Mouse (Mus musculus): ENCODE measurements around the gene Pcsk2. TPM values are rescaled to one million over a fixed set of nuclear protein-coding genes. Genes with fewer than 3 reads are reported as not detected.

The Pcsk2 gene
- total RNA-seq, 2 experiments from 2014 or later: 268 to 275 TPM

DNA sequence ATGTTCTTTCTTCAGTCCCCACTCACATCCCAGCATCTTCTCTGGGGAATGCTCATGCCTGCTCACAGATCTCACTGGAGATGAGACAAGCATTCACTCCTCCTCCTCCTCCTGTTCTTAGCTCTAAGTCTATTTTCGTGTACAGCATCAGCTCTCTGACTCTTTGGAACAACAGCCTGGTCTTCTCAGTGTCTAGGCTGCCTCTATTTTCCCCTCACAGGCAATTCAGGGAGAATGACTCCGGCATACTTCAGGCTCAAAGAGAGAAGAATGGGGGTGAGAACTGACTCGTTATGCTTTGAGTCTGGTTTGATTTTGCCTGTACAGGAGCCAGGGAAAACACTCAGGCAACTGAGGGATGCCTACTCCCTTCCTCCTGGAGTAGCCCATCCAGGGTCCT, 78.0 kb downstream of the Pcsk2 start:
- DNase-seq (ENCODE audit: low spot score in 2 of 2): peak; percentile 47 to 92
- intact Hi-C loops (cut with DNase I): loop anchor here (5.0 kb wide), 1 partner anchor 77 kb away; the partner anchor contains the start of gene Pcsk2

DNA sequence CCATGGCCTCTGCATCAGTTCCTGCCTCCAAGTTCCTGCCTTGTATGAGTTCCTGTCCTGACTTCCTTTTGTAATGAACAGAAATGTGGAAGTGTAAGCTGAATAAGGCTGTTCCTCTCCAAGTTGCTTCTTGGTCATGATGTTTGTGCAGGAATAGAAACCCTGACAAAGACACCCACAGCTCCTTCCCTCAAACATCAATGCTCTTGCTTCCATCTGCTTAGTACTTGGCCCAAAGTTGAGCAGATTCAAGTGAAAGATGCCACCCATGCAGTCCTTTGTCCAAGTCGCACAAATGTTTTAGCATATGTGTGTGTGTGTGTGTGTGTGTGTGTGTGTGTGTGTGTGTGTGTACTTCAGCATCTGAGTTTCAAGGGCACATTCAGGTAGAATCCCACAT, 97.3 kb downstream of the Pcsk2 start:
- DNase-seq (ENCODE audit: low spot score in 2 of 2): peak in 1 of 2 experiments; percentile 80
- intact Hi-C loops (cut with DNase I): no loop called here

DNA sequence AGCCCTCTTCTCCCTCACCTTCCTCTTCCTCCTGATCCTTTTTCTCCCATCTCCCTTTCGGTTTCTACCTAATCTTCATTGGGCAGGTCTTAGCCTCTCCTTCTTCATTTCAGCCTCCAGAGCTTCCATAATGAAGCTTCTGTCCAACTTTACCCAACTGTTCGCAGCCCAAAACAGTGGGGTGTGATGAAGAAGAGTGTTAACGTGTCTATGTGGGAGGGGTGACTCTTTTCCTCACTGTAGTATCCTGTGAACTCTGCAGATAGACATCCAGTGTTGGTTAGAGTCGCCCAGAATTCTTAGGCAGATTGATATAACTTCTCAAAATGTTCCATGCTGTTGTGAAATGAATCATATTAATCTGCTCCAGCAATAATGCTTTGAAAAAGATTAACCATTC, 98.4 kb downstream of the Pcsk2 start:
- peak in 1 of 2 experiments; percentile 50 for DNase-seq (ENCODE audit: low spot score in 2 of 2)
- intact Hi-C loops (cut with DNase I): no loop called here

DNA sequence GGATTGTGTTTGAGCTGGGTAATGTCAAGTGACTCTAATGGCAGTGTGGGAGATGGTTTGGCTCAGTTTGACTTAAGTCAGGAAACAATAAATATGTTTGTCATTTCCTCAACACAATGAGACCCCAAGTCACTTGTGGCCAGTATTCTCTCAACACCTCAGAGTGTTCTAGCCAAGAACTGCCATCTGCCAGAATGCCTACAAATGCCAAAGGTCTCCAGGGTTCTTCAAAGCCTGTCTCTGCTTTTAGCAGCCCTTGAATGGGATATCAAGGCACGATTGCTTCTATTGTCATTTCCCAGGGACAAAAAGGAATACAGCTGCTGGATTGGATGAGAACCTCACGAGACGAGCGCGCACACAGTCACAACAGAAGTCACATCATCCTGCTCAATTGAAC, 100.0 kb downstream of the Pcsk2 start:
- DNase-seq (ENCODE audit: low spot score in 2 of 2): no peak
- intact Hi-C loops (cut with DNase I): no loop called here

DNA sequence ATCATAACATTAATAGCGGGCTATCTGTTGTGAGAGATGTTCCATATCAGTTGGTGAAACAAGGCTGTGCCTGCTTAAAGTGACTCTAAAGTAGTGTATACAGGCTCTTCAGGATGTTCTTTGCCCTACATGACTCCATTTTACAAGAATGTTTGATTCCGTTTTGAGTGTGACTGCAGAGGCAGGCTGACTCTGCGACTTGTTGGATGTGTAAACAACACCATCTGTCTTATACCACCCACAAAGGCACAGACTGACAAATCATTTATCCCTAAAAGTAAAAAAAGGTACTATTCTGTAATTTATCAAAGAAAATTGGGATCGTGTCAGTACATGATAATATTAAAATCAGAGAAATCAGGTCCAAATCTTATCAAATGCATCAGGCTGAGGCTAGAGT, 108.7 kb downstream of the Pcsk2 start:
- DNase-seq (ENCODE audit: low spot score in 2 of 2): peak in 1 of 2 experiments; percentile 58

DNA sequence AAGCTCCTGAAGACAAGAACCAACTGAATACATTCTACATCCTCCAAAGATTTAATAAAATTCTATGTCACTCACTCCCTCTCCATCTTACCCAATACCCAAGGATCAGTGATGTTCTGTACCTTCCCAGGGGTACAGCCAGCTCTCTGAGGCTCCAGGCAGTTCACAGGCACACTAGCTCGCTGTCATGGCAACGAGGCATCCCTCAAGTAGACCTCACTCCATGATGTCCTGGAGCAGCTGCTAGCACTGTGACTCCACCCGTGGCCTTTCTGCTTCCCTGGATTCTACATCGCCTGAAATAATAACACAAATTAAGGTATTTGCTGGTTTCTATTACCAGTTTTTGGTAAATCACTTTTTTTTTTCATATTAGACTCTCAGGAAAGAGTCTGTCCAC, 111.0 kb downstream of the Pcsk2 start:
- intact Hi-C loops (cut with DNase I): no loop called here
- DNase-seq (ENCODE audit: low spot score in 2 of 2): no peak

More for the DNA sequence above, 108.7 kb downstream of the Pcsk2 start:
- intact Hi-C loops (cut with DNase I): no loop called here

DNA sequence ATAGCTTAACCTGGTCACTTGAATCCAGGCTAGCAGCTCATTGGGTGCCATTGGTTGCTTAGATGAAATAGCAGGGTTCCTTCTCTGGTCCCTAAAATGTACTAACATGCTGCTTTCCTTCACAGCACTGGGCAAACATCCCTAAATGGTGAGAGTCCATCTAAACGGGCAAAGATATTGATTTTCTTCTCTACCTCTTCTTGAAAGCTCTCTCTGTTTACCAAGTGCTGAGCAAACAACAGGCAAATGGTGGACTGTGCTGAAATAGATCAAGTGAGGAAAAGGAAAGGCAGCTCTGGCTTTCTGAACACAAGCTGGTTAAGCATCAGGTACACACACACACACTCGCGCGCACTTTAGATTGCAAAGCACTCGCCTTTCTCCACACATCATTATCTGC, 120.8 kb downstream of the Pcsk2 start:
- intact Hi-C loops (cut with DNase I): no loop called here
- no peak for DNase-seq (ENCODE audit: low spot score in 2 of 2)

DNA sequence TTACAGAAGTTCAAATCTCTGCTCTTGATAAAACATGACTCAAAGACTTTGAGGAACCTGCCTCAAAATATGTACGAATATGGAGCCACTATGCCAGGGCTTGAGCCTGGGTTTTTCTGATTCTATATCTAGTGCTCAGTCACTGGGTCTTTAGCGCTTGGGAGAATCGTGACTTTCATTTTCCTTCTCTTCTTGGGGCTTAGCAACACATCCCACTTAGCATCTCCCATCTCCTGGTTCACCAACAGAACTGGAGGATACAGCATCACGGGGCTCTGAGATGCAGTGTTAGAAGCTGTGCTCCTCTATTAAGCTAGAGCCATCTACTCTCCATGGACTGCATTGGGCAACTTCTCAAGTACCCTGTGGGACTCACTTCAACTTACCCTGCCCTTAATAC, 131.9 kb downstream of the Pcsk2 start:
- intact Hi-C loops (cut with DNase I): no loop called here
- peak in 1 of 2 experiments; percentile 87 for DNase-seq (ENCODE audit: low spot score in 2 of 2)

DNA sequence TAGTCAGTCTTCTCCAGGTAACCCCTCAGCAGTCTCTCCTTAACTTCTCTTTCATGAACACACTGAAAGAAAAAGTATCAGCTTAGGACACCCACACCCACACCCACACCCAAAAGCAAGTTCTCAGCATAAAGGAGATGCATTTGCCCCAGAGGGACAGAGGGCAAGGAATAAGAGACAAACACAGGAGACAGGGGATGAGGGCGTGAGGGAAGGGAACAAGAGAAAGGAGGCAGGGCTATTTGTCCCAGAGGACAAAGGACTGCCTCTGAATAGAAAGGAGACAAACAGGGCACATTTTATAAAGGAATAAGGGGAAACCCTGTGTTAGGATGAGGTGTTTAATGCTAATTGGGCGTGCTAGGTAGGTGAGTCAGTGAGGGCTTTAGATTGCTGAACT, 133.6 kb downstream of the Pcsk2 start:
- intact Hi-C loops (cut with DNase I): no loop called here
- DNase-seq (ENCODE audit: low spot score in 2 of 2): no peak

DNA sequence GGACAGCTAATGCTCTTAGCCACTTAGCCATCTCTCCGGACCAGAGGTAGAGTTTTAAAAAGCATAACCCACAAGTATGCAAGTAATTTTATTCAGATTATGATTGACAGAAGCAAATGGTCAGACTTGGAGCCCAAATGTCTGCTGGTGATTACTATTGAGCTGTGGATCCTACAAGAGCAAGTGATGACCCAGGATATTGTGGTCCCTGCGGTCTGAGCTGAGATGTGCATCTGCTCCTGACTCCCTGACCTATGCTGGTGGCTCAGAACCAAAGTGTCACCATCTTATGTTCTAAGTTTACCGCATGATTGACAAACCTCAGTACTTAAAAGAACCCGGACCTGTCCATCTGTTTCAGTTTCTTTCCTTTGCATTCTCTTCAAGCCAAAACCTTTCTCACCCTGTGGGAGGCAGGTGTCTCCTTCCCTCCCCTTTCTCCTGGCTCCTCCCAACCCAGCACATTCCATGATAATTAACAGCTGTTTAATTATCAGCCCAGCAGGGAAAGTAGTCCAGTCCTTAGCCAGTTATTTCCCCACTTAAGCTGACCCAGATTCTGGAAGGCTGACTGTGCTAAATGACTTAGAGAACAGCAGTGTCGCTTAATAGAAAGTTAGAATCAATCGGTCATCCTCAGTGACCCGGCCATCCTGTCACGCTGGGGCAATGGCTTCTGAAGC, 136.1 kb downstream of the Pcsk2 start:
- intact Hi-C loops (cut with DNase I): loop anchor here (5.0 to 10.0 kb wide), 3 partner anchors 135 to 567 kb away; partner anchors contain the start of gene Pcsk2
- no peak for DNase-seq (ENCODE audit: low spot score in 2 of 2)

DNA sequence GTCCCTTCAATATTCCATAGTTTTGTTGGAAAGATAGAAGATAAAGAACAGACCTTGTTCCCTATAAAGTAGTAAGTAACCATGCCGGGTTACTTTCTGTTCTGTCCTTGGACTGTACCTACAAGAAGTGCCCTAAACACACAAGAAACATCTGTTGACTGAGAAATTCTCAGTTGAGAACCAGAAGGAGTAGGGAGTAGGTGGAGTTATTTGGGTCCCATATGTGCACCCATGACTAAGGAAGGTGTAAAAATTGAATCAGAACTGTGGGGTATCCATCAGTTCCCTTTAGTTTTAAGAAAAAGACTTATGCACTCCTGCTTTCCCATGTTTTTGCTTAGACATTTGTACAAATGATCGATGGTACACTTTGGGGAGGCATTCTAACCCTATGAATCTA, 137.6 kb downstream of the Pcsk2 start:
- DNase-seq (ENCODE audit: low spot score in 2 of 2): peak; percentile 31 to 88
- intact Hi-C loops (cut with DNase I): loop anchor here (5.0 to 10.0 kb wide), 3 partner anchors 136 to 569 kb away; partner anchors contain the start of gene Pcsk2

DNA sequence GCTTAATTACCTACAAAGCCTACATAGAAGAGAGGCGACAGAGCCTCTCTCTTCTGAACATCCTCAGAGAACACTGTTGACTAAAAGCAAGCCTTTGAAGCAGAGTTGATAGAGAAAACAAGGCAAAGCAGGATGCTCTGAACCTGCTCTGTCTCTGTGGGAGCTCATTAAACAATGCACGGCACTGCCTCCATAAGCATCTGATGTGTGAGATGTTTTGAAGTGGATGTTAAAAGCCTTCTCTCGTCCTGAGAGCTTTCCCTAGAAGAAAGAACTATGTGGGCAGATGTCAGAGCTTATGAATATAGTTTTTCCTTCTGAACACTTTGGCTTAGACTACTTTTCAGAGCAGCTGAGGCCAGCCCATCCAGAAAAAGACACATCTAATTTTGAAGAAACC, 145.3 kb downstream of the Pcsk2 start:
- peak in 1 of 2 experiments; percentile 54 for DNase-seq (ENCODE audit: low spot score in 2 of 2)
- intact Hi-C loops (cut with DNase I): no loop called here

DNA sequence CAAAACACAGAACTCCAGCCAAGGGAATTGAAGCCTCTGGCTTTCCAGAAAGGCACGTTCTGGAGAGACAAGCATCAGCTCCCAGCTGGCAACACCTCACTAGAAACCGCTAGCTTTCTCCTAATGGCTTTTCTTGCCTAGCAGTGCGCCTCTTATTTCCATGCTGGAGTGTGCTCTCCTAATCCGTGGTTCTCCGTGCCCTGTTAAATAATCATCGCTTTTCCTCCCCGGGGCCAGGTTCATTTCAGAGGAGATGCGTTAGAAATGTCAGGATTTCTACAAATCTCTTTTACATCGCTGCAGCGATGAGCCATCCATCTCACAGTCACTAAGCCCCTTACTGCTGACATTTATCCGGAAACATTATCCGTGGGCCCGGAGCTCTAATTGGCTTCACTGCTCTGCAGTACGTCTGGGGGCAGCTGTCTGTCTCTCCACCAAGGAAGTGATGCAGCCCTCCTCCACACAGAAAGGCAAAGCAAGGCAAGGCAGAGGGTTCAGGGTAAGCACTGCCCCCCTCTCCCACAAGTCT, 150.1 kb downstream of the Pcsk2 start:
- peak in 1 of 2 experiments; percentile 59 for DNase-seq (ENCODE audit: low spot score in 2 of 2)
- intact Hi-C loops (cut with DNase I): no loop called here

DNA sequence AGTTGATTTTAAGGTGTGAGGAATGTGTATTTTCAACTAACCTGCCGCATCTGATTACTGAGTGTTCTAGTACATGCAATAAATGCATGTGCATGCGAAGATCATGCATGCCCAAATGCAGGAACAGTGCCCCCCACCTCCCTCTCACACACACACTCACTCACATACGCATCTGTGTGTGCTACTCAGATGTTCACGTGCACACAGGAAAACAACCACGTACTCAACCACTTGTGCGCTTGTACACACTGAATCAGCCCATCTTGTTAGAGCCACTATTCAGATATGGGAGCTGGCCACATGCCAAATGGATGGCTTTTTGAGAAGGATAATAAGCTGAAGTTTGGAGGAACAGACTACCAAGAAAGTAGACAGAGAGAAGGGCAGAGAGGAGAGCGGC, 150.7 kb downstream of the Pcsk2 start:
- DNase-seq (ENCODE audit: low spot score in 2 of 2): no peak
- intact Hi-C loops (cut with DNase I): no loop called here

DNA sequence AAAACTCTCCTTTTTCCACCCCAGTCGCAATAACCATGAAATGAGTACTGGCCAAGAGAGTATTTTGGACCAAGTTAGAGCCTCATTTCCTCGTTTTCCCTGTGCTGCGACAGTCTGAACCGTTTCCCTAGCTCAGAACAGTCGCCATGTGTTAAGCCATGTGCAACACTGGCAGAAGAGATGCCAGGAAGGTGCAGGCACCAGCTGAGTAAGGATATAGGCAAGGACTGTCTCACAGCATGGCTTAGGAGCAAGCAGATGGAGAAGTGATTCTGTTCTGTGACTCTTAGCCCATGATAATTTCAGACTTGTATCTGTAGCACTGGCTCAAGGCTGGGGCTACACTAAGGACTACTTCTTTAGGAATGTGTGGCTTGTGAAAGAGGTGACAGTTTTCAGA, 155.2 kb downstream of the Pcsk2 start:
- intact Hi-C loops (cut with DNase I): no loop called here
- peak in 1 of 2 experiments; percentile 63 for DNase-seq (ENCODE audit: low spot score in 2 of 2)

DNA sequence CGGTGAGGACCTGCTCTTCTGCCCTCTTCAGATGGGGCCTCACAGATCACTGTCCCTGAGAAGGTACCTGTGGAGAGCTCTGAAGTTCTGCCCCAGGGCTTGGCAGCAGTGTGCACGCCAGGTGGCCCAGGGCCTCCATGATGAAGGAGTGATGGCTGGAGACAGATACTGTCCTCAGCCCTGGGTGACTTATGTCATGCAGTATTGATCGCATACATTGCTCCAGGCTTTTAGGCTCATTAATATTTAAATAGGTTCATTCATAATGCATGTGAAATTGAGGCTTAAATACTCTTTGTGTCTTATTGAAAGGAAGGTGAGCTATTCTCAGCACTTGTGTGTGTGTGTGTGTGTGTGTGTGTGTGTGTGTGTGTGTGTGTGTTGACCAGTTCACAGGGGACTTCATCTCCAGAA, 157.0 kb downstream of the Pcsk2 start:
- no peak for DNase-seq (ENCODE audit: low spot score in 2 of 2)
- intact Hi-C loops (cut with DNase I): no loop called here

DNA sequence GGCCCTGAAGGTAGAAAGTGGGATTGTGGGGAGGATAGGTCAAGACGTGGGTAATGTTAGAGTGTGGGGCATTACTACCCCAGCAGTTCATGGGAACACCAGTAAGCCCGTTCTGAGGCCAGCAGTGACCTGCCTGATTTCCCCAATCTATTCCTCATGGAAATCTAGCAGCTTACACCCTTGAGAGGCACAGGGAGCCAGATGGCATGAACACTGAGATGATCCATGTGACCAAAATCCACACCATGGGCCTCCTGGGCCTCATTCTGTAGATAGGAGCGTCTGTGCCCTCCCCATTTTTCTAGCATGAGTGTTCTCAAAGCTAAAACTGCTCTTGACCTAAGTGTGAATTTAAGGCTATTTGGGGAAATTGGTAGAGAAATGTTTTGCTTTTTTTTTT, 162.2 kb downstream of the Pcsk2 start:
- intact Hi-C loops (cut with DNase I): no loop called here
- DNase-seq (ENCODE audit: low spot score in 2 of 2): no peak

DNA sequence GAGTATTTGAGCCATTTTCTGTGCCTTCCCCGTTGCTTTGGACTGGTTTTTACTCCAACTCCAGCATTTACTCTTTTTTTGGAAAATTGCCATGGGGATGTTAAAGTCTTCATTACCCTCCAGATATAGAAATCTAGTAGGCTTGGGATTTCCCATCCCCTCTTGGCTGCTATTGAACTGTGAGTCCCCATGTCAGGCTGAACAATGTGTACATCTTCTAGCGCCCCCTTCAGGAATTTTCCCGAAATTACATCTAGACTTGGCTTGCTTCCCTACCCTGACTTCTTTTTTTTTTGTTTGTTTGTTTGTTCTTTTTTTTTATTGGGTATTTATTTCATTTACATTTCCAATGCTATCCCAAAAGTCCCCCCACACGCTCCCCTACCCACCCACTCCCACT, 163.3 kb downstream of the Pcsk2 start:
- no peak for DNase-seq (ENCODE audit: low spot score in 2 of 2)
- intact Hi-C loops (cut with DNase I): no loop called here

DNA sequence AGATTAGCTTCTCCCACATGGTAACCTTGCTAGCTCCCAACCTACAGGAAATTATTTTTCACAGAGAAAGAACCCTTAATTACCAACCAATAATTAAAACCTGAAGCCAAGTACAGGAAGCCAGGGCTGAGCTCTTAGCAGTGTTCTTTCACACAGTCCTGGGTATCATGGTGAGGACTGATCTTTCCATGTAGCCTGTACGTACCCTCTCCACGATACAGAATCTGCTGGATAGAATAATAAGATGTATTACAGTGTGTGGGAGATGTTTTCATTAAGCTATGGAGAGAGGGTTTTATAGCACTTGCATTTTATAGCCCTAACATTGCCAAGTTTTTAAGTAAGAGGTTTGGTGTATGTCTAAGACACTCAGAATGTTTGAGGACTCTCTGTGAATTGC, 164.0 kb downstream of the Pcsk2 start:
- intact Hi-C loops (cut with DNase I): loop anchor here (5.0 to 10.0 kb wide), 2 partner anchors 163 to 255 kb away; partner anchors contain the start of gene Pcsk2

DNA sequence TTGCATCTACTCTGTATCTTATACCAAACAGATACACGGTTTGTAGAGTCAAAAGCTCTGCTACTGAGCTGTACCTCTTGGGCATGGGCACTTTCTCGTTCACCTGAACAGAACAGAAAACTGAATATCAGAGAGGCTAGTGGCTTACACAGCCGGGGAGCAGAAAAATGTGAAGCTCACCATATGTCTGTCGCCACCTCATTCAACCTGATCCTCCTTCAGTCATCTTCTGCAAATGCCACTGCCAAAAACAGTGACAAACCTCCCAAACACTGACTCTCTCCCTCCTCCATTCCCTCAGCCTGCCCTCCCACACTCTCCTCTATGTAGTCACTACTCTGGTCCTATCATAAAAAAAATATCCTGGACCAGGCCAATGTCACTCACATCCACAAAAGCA, 165.9 kb downstream of the Pcsk2 start:
- DNase-seq (ENCODE audit: low spot score in 2 of 2): peak in 1 of 2 experiments; percentile 87
- intact Hi-C loops (cut with DNase I): loop anchor here (5.0 to 10.0 kb wide), 2 partner anchors 165 to 257 kb away; partner anchors contain the start of gene Pcsk2

More for the DNA sequence above, 164.0 kb downstream of the Pcsk2 start:
- DNase-seq (ENCODE audit: low spot score in 2 of 2): no peak

DNA sequence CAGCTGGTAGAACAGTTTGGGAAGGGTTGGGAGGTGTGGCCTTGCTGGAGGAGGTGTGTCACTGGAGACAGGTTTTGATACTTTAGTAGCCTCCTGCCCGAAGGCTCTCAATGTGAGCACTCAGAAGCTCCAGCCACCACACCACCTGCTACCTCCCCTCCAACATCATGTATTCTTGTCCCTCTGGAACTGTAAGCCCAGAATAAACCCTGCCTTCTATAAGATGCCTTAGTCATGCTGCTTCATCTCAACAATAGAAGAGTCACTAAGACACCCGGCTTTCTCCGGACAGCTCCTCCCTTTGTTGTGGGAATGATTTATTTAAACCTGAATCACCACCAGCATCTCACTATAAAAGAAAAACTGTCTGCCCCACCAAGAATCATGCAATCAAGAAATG, 166.9 kb downstream of the Pcsk2 start:
- DNase-seq (ENCODE audit: low spot score in 2 of 2): peak in 1 of 2 experiments; percentile 64
- intact Hi-C loops (cut with DNase I): loop anchor here (5.0 to 10.0 kb wide), 2 partner anchors 166 to 258 kb away; partner anchors contain the start of gene Pcsk2

Data from left cerebral cortex, postnatal 25 days (tissue).